Mouse (Mus musculus) right cerebral cortex, postnatal 4 days (tissue): ENCODE results near the gene Ppid.

ENCODE experiments used
- DNase-seq: peaks from one replicate; pipeline ENCODE4 v3.0.0-alpha.2; 2022

Gene Ppid

DNA sequence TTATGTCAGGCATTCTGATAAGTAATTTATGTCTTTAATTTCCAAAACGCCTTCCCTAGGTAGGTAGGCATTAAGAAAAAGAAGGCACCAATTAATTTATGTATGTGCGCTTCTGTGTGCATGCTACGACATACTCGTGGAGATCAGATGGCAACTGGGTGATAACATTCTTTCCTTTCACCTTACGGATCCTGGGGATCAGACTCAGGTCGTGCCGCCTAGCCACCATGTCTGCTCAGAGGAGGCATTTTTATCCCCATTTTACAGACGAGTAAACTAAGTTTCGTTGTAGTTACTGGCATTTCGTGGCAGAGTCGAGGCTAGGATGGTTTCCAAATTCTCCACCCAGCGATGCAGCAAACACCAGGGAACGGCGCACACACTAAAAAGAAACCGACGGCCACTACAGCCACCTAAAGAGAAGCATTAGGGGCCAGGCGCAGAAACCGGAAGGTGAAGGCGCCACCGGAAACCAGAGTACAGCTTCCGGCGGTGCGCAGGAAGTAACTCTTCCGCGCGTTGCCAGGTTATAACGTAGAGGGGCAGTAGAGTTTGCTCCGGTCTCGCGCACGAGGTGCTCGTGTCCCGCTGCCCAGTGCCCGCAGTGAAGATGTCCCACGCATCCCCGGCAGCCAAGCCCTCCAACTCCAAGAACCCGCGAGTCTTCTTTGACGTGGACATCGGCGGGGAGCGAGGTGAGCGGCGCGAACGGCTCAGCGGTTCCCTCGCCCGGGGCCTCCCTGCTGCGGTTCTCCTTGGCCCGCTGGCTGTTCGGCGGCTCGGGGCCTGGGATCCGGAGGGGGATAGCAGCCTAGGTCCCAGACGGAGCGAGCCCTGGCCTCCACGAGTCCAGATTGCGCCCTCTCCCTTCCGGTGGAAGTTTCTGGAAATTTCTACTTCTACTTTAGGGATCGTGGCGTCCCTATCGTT, at the start of gene Ppid:
Ppid (plus strand) TSS at position 480 of the 930 bp plus-strand sequence.
- DNase-seq = peak; percentile 74

DNA sequence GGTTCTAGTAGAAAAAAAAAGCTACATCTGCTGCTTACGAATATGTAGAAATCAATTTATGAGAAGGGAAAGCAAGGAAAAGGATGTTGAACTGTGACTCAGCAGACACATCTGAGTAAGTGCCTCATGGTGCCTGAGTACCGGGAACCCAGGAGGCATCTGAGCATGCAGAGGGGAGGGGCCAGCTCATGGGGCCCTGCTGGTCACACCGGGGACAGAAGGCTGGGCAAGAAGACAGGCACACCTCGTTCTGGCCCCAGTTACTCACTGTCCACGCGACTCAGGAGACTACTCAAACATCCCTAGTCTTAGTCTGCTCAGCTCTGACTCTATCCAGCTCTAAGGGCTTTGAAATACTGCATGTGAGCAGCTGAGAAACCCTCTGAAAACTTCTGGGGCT, 48.6 kb upstream of the Ppid start:
- DNase-seq = no peak

DNA sequence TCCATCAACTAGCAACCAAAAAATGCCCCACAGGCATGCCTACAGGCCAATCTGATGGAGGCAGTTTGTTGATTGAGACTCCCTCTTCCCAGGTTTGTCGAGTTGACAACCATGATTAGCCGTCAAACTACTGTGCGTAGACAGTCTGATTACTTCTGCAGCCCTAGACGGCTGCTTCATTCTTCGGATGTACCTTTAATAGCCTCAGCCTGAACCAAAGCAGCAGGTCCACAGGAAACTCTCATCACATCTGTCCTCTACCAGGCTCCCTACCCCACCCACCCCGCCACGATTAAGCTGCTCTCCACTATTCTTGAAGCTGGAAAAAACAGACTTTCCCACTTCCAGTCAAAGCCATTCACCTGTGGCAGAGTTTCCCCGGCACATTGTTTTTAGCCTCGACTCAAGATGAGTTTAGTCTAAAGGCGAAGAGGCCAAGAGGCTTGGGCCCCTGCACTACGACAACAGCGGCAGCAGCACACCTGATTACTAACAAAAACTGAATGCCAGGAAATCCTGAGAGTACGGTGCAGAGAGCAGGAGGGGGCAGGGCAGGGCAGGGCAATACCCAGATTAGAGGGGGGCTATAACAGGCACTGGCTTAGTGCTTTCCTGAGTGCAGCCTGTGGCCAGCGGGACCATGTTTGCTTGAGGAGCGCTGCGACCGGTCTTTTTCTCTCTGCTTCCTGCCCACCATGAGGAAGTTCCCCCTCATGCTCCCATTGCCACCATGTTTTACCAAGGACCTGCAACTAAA, 42.3 kb upstream of the Ppid start:
- no peak for DNase-seq

DNA sequence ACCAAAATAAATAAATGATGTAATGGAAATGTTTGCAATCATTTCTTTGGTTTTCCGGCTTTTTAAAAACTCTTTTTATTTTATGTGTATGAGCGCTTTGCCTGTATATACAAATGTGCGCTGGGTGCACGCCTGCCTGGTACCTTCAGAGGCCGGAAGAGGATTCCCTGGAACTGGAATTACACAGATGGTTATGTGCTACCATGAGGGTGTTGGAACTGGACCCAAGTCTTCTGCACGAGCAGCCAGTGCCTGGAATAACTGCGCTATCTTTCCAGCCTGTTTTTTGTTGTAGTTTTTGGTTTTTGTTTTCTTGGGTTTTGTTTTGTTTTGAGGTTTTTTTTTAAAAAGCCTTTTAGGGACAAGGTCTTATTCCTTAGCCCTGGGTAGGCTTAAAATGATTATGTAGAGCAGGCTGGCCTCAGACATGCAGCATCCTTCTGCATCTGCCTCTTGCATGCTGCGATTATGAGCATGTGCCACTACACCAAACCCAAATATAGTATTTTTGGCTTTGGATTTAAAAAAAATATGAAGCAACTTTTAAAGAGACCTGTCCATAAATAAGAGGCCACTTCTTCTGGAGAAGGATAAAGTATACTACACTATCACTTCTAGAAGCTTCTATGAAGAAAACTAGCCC, 41.3 kb upstream of the Ppid start:
- DNase-seq = no peak

DNA sequence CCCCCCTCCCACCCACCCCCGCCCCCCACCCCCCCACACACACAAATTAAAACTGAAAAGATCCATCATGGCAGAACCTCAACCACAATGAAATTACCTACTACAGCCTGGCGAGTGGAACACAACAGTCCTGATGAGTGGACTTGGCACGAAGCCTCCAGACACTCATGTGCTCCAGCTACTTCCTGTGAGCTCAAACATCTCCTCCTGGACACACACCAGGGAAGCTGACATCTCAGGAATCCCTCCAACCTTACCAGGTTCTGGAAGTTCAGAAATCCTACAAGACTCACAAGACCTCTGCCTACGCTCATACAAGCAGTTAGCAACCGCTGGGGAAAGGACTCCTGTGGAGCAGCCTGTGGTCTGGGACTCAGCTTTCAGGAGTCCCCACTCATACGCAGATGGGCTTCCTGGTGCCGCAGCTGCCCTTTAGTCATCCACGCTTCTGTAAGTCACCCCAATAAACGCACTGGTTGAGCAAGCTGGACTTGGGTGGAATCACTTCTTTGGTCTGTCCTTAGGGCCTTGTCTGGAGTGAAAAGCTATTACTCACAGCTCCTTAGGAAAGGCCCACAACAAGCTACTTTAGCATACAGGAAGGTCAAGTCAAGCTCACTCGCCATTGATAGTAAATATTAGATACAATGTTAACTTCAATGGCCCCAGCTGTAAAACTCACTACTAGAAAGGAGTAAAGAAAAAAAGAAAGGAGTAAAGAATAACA, 39.2 kb upstream of the Ppid start:
- DNase-seq = no peak

DNA sequence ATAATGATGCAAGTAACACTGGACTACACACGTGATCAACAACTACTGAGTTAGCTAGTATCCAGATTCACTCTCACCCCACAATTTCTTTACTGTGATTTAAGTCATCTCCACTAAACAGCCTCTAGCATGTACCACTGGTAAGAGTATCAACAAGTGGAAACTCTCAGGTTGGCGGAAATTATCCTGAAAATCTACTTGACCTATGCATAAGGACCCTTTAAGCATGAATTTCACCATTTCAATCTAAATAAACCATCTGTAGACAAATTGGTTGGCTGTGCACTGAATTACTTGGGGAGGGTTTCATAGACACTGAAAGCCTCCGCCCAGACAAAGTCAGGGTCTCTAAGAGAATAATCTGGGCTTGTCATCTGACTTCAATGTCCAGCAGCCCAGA, 37.4 kb upstream of the Ppid start:
- DNase-seq = no peak

DNA sequence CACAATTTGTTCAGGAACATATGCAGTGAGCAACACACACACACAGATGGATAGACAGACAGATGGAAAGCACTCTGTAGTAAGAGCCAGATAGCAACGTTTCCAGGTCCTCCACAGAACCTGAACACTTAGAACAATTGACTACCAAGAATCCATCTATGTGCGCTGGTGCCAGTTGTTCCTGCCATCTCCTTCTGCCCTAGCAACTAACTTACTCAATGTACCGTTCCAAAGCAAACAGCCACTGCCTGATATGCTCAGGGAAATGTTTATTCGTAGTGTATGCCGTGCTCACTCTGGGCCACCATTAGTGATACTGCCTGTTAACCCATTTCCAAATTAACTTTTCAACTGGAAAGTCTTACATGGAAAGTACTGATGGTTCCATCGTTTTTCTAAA, 36.1 kb upstream of the Ppid start:
- no peak for DNase-seq

DNA sequence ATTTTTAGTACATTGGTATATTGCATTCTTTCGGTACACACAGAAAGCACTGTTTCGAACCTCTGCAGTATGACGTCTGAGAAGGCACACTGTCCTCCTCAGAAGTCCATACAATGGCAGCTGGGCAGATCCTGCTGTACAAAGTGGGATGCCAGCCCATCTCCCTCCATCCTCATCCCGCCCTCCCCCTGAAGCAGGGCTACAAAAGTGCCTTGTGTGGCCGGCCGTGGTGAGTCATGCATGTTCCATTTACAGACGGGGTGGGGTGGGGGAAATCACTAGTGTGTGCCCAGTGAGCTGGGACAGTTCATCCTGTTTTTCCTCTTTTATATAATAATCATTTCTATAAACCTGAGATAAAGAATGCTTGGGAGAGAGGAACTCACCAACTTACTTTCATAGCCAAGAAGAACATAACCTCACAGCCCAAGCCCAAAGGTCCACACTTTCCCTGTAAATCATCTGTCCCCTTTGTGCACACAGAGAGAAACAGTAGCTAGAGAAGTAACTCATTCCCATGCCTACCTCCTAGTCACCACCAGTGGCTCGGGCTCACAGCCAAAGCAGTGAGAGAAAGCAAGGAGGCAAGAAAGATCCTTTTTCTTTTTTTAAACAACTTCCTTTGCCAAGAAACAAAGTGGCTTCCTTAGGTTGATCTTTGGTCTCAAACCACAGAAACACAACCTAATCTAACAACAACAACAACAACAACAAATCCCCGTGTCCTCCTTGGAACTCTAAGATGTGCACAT, 31.9 kb upstream of the Ppid start:
- DNase-seq = peak; percentile 51

DNA sequence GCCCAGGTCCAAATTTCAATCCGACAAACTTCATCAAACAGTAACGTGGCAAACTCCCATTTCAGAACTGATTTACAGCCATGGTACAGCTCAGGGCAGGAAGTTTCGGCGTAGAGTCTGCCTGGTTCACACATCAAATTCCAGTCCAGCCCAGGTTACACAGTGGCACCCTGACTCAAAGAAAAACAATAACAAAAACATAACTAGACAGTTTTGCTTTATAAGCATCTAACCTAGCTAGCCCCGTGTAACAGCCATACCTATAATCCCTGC, 31.4 kb upstream of the Ppid start:
- no peak for DNase-seq

DNA sequence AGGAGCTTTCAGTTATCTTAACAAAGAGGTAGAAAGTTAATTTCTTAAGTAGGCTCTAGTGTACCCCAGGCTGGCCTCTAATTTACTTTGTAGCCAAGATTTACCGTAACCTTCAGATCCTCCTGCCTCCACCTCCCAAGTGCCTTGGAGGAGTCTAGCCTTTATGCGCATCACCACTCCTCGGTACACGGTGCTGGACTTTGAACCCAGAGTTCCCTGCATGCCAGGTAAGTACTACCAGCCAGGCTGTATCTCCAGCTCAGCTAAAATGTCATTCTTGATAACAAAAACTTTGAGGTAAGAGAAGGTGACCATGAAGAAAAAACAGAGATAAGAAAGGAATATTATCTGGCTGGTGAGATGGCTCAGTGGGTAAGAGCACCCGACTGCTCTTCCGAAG, 30.6 kb upstream of the Ppid start:
- DNase-seq = no peak

DNA sequence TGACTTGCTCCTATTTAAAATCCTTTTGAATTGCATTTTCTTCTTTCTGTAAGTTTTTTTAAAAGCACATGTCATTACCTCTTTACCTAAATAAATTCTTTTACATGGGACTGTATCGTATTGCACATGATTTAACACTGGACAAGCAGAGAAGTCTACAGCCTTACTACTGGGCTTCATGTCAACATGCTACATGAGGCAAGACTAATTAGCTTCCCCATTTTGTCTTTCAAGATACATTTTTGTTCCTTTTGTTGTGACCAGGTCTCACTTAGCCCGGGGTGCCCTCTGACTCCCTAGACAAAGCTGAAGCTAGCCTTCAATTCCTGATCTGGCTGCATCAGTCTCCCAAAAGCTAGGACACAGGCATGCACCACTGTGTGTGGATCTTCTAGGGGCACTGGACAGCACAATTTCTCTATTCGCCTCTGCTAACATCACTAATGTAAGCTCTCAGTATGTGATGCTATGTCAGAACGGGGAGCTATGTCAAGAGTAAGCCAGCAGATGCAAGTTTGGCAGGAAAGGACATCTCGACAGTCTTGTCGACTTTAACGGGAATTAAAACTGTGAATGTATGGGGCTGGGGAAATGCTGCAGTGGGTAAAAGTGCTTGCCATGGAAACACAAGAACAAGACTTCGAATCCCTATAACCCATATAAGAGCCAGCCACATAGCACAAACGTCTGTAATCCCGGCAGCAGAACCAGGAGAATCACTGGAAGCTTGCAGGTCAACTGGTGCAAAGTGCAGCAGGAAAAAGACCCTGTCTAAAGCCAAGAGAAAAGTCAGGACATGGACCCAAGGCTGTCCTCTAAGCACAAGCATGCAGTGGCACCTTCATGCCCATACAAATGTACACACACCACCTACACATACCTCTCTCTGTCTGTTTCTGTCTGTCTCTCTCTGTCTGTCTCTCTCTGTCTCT, 29.1 kb upstream of the Ppid start:
- no peak for DNase-seq

DNA sequence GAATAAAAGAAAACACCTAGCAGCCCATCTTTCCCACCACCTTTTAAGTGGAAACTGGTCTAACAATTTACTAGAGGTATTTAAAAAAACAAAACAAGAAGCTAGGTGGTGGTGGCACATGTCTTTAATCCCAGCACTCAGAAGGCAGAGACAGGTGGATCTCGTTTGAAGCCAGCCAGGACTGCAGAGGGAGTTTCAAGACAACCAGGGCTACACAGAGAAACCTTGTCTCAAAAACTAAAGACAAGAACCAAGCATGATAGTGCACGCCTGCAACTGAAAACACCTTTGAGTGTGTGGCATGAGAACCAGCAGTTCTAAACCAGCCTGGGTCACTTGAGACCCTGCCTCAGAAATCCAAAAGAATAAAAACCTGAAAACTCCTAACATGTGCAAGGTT, 27.6 kb upstream of the Ppid start:
- no peak for DNase-seq

DNA sequence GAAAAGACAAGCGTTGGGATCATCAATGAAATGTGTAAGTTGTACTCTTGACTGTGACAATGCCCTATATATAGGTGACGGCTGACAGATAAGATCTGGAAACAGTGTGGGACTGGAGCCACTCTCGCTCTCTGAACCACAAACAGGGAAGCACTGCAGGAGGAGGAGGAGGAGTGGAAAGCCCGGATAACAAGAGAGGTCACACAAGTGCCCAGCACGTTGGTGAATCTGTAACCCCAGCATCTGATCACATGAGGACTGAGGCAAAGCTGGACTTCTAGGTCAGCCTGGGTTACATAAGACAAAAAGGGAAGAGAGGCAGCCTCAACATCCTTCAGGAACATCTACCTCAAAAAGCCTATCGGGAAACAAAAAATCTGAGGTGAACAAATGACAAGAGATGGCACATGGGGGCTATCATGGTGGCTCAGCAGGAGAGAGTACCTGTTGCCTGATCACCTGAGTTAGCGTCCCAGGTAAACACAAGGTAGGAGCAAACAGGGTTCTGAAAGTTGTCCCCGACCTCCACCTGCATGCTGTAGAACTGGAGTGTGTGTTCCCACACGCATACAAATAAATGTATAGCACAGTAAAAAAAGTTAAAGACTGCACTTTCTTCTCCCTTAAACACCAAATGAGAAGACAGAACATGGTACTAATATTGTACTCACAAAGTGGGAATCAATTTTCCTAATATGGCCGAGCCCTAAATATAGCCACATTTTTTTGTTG, 26.1 kb upstream of the Ppid start:
- DNase-seq = no peak

DNA sequence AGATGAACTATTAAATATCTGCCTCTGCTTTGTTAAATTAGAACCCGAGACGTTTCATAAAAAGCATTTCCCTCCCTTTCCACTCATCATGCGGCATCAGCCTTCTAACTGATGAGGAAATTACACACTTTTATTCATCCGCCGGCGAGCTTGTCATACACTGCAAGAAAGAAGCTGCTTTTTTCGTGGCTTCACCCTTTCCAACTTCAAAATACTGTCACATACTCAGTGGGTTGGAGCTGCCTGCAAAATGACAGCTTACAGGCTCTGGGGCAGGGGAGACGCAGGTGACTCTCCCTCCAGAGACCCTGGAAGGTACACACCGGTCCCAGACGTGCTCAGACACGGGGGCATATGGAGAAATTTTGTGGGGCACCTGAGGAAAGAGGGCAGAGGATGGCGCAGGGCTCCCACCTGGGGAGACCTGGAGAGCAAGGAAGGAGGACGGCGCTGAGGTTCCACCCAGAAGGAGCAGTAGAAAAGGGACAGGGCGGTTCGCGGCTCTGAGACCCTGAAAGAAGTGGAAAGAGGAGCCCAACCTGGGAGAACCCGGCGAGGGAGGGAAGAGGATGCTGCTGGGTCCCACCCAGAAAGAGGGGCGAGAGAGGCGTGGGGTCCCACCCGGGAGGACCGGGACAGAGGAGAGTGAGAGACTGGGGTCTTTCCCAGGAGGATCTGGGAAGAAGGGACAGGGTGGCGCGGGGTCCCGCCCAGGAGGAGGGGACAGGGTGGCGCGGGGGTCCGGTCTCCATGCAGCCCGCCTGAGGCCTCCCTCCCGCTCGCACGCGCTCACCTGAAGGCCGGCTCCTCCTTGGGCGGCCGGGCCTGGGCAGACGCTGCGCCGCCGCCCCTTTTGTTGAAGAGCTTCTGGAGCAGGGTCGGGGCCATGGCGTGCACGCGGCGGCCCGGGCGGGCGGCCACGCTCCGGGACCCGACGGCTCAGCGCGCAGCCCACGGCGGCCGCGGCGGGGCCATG, 24.1 kb upstream of the Ppid start:
- DNase-seq = peak; percentile 44

DNA sequence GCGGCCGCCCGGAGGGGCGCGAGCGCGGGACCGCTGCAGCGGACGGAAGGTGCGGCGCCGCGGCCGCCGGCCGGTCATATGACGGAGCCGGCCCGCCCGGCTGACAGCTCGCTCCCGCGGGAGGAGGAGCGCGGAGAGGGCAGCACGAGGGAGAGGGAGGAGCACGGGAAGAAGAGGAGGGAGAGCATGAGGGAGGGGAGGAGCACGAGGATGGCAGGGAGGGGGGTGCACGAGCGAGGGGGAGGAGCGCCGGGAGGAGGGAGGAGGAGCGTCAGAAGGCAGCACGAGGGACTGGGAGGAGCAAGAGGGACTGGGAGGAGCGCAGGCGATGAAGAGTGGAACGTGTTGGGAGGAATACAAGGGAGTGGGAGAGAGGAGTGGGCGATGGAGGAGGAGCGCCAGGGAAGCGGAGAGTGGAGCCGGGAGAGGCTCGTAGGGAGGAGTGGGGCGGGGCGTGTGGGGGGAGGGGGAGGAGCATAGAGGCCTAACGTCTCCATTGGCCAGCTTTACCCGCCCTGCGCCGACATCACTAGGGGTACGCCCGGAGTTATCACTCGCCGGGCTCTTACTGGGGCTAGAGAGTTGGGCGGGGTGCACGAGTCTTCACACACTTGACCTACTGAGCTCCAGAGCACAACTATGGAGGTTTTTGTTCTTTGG, 23.3 kb upstream of the Ppid start, which contains the start of gene Fnip2:
Fnip2 (minus strand) TSS at position 94 of the 660 bp plus-strand sequence.
- peak; percentile 88 for DNase-seq

DNA sequence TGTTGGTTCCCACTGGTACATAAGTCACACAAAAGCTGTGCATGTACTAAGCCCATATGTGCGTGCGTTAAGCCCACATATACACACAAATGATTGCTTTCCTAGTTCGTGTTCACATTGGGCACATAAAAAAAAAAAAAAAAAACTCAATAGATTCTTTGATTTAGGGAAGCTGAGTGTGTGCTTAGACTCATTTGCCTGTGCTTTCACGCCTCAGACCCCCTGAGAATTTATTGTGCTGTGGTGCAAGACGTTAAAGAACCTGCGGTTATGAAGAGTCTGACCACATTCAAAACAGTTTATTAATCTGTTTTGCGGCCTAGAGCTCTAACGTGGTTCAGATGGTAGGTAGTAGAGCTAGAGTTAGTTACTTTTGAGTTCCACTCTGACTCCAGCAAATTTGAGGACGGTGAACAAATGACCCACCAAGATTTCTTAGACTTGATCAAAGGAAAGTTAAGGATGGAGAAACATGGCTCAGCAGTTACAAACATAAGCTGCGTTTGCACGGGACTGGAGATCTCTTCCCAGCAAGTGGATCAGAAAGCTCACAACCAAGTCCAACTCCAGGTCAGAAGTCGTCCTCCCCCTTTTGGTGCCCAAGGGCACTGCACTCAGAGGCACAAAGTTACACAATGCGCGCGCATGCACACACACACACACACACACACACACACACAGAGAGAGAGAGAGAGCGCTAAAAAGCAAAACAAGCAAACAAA, 22.4 kb upstream of the Ppid start:
- DNase-seq = no peak

DNA sequence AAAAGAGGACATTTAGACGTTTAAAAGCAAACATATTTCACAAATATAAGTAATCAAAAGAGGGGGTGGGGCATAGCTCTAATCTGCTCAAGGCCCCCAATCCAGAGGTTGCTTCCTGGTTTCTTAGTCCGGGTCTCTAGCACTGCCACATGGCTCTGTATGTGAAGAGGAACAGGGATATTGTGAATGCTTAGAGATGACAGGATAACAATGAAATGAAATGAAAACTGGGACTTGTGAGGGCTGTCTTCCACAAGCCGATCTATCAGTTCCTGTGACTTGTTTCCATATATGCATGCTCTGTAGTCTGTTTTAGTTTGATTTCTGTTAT, 21.8 kb upstream of the Ppid start:
- no peak for DNase-seq

DNA sequence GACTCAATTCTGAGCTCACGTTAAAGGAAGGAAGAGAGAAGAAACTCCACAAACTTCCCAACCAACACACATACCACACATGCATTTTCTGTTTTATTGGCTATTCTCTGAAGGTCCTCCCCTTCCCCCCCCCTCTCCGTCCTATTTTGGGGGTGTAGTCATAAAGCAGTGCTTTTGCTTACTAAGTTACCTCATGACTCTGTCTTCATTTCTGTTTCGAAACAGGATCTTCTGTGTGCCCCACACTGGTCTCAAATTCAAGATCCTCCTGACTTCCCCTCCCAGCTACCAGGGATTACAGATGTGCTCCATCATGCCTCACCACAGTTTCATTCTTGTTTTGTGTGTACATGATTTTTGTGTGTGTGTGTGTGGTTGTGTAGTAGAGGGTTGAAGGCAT, 18.7 kb upstream of the Ppid start:
- DNase-seq = no peak
